Mouse (Mus musculus): ENCODE measurements at regions not wholly inside any gene's neighbourhood (a gene's known extent, or its start where the extent isn't known, plus 50 kb on each side); places are given as distances from the start of the nearest gene placed in this dataset.

DNA sequence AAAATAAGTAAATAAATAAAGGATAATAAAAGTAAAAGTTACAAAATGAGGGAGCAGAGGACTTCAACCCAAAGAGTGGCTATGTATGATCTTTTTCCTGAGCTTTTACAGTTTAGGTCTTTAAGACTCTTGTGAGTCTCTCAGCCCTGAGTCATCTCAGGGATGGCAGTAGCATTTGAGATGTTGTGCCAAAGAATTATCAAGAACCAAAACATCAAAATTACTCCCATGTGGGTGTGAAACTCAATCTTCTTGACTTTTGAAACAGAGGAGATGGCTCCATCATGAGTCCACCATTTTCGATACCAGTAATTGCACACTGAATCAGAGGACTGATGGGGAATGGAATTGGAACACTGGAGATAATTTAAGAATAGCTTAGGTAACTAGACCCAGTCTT lies 174.0 kb upstream of the Egflam start:
- no peak for TF ChIP-seq CTCF (IDR thresholded peaks at IDR 0.05; ENCODE audit: control insufficient read depth, insufficient read depth, low read length)
- TF ChIP-seq POLR2A (IDR thresholded peaks at IDR 0.05; ENCODE audit: borderline replicate concordance, control insufficient read depth, low read depth, low read length): no peak

Data from bone marrow, adult 2 months (tissue).